Mouse (Mus musculus): ENCODE measurements at regions not wholly inside any gene's neighbourhood (a gene's known extent, or its start where the extent isn't known, plus 50 kb on each side); places are given as distances from the start of the nearest gene placed in this dataset.

DNA sequence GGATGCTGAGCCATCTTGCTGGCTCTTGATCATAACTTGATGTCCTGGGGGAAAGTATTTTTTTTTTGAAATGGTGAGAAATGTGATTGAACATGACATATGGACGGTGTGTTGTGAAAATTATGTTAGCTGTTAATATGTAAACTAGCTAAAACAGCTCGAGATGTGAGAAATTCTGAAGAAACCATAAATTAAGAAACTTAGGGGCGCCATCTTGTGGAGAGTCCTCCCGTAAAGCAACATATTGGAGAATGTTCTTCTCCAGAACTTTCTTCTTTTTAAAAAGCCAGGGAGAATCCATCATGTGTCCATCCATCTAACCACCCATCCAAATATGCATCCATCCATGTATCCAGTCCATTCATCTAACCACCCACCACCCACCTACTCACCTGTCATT lies 158.7 kb upstream of the Eif4g2 start:
- no peak for DNase-seq (ENCODE audit: low spot score)

GRCm38 (mm10) chr7:111240234-111240826 lies 157.5 kb upstream of the Eif4g2 start:
- no peak for DNase-seq (ENCODE audit: low spot score)

- no peak for DNase-seq (ENCODE audit: low spot score)
Measured at GRCm38 (mm10) chr7:111237819-111238218, 155.0 kb upstream of the Eif4g2 start.

DNA sequence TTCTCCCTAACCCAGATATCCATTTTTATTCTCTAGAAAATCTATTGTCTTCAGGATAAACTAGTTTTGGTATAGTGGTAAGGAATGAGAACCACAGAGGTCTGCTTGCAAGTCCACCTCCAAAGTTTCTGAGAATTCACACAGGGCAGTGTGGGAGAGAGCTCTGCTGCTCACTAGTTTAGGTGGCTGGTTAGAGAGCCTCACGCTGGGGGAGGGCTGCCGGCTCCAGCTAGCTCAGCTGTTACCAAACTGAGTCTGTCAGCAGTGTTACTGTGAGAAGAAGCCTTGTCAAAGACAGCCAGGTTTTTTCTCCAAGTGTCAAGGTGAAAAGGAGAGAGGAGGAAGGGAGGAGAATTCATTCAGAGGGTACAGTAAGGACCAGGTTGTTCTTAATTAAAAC lies 147.8 kb upstream of the Eif4g2 start:
- DNase-seq (ENCODE audit: low spot score), result no peak

DNA sequence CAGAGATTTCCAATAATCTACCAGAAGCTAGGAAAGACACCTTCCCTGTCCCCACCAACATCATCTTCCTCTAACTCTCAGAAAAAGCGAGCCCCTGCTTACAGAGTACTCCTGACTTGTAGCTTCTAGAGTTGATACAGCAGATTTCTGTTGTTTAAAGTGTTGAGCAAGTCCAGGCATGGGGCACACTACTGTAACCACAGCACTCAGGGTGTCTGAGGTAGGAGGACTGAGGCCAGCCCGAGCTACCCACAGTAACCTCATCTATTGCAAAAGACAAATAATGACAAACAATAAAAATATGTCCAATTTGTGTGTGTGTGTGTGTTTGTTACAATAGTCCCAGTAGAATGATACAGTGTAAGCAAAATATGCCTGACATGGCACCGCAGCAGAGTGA lies 144.3 kb upstream of the Eif4g2 start:
- no peak for DNase-seq (ENCODE audit: low spot score)

GRCm38 (mm10) chr7:111226026-111226656 lies 143.3 kb upstream of the Eif4g2 start:
- no peak for DNase-seq (ENCODE audit: low spot score)

DNA sequence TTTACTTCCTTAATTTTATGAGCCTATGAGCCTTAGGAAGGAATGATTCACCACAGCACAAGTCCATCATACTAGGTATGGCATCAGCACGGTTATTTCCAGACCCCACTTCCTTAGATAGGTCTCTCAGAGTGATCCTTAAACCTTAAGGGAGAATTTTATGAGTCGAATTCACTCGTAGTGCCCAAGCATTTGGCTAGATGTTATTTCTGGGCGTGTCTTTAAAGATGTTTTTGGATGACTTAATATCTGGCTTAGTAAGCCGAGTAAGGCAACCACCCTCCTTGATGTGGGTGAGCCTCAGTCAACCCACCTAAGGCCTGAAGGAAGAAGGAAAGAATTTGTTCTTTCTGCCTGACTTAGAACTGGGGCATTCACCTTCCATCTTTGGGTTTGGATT lies 132.8 kb upstream of the Eif4g2 start:
- DNase-seq (ENCODE audit: low spot score), result no peak

DNA sequence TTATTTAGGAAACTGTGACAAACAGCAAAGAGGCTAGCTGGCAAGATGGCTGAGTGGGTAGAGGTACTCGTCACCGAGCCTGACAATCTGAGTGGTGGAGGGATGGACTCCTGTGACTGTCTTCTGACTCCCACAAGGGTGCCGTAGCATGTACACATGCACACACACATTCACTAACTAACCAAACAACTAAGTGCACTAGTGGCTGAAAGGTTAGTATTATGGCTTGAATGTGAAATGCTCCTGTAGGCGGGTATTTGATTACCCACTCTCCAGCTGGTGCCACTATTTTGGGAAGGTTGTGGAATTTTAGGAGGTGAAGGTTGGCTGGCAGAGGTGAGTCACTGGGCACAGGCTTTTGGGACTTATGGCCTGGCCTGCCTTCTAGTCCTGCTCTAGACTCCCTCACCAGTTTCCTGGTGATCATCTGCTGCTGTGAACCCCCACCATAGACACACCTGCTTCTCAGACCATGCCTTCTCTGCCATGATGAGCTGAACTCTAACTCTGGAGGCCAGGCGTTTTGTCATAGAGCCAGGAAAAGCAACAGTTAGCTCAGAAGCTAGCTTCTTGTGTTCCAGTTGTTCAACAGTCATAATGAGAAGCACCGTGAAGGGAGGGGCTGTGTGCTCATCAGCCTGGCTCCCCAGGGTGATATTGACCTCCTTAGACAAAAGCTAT lies 131.5 kb upstream of the Eif4g2 start:
- DNase-seq (ENCODE audit: low spot score), result no peak

DNA sequence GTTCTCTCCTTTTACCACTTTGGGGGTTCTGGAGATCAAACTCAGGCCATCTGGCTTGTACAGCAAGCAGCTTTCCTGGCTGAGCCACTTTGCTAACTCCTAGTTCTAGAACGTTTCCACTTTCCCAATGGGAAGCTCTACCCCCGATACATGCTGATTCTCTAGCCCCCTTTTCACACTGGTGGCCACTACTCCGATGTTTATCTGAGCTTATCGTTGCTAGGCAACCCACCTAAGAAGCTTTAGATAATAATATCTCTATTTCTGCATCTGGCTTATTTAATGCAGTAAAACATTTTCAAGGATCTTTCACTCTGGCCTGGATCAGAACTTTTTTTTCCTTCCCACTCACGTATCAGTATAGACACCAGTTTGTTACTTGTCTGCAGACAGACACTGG lies 129.4 kb upstream of the Eif4g2 start:
- DNase-seq (ENCODE audit: low spot score), result no peak

- no peak for DNase-seq (ENCODE audit: low spot score)
Measured at GRCm38 (mm10) chr7:111211641-111212040, 128.8 kb upstream of the Eif4g2 start.

DNA sequence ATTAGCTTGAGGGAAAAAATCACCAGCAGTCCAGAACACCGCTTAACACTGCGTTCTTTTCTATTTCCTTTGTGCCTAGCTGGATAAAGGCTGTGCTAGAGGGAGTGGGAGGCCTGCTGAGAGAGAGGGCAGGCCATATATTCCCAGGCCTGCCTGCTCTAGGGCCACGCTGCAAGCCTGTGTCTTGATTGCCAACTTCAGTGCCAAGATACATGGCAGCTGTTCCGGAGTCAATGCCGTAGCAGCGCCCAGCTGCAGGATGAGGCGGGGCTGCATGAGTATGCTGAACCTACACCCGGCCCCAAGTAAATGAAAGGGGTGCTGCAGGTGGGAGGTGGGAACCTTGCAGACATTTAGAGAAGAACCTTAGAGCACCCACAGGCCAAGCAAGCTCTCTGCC lies 127.5 kb upstream of the Eif4g2 start:
- no peak for DNase-seq (ENCODE audit: low spot score)

DNA sequence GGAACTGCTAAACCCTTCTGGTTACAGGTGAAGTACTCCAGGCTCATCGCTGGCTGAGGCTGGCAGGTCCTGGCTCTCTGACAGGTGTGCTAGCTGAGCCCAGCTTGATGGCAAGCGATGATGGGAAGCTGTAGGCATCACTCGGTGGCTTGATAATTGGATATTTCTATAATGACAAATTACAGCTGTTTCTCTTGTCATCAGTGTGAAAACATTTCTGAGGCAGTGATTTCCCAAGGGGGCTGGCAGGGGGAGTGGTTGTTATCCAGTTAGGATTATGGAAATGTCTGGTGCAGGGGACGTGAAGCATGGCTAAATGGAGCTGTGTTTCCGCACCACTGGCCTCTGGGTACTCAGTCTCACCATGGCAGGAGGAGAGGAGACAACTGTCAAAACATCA lies 123.0 kb upstream of the Eif4g2 start:
- DNase-seq (ENCODE audit: low spot score), result no peak

DNA sequence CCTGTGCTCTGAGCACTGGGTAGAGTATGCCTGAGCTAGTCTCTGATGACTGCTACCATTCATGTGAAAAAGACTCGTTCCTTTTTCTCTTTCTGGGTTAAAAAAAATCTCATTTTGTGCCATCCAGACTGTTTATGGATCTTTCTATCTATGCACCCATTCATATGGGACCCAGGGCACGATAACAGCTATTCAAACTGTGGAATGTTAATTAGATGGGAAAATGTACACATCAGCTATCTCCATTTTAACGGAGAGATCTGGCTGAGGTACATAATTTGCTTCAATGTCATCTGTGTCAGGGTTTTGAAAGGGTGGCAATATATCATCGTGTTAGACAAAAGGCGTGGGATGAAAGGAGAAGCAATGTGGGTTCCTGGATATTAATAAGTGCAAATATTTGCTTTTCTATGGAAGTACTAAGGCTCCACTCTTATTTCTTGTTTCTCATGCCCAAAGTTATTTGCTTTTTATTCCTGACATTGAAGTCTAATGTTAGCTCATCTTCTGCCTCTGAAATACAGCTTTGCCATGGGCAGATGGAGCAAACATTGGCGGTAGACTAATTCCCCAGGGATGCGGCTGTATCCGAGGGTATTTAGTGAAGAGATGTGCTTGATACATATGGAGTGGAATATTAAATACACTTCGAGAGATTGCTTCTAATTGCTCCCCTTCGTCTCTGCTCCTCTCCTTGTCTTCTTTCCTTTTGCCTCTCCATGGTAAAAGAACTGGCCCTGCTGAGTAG lies 116.0 kb upstream of the Eif4g2 start:
- DNase-seq (ENCODE audit: low spot score), result no peak

DNA sequence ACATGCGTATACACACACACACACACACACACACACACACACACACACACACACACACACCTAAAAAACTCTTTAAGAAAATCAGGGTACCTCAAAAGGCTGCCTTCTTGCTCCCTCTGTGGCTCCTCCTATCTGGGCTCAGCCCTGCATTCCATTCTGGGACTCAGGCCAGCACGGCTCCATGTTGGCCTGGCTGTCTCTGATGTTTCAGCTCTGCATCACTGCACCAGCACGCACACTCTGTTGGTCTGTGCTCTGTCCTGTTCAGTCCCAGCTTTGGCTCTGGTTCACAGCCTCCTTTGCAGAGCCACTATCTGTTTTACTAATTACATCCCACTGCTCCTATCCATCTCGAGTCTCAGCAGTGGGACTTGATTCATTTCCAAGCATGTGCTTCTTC lies 108.8 kb upstream of the Eif4g2 start:
- DNase-seq (ENCODE audit: low spot score), result no peak

- DNase-seq (ENCODE audit: low spot score), result no peak
Measured at GRCm38 (mm10) chr7:111191216-111191615, 108.4 kb upstream of the Eif4g2 start.

- DNase-seq (ENCODE audit: low spot score), result no peak
Measured at GRCm38 (mm10) chr7:111189731-111190130, 106.9 kb upstream of the Eif4g2 start.

DNA sequence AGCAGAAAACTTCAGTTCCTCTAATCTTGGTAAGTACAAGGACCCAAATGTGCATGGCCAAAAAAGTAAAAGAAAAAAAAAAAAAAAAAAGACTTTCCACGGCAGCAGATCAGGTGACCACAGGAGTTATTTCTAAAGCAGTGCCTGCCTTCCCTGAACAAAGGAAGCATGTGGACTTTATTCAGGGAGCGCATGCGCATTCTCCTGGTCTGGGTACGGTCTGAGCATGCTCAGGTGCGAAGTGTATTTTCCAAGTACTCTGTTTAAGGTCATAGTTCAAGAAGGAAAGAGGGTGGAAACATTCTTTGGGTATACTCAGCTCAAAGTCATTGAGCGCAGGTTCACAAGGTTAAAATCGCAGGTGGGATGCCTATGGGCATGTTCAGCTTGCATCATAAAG lies 103.1 kb upstream of the Eif4g2 start:
- no peak for DNase-seq (ENCODE audit: low spot score)

- DNase-seq (ENCODE audit: low spot score), result no peak
Measured at GRCm38 (mm10) chr7:111183512-111183911, 100.7 kb upstream of the Eif4g2 start.

DNA sequence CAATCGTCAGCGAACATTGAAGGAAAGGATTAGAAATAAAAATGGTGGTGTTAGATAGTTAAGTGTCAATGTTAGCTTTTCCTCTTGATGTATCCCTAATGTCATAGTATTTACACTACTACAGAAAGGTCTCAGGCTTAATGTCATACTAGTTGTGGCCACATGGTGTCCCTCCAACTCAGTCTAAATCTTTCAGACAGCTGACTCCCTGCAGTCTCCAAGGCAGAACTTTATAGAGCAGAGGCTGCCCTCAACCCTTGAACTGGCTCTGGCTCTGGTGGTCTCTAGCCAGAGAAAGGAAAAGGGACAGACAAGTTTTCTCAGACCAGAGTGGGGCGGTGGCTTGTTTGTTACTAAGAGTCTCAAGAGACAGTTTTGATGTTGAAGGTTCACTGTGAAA lies 99.5 kb upstream of the Eif4g2 start:
- DNase-seq (ENCODE audit: low spot score), result no peak

- no peak for DNase-seq (ENCODE audit: low spot score)
Measured at GRCm38 (mm10) chr7:111179401-111180271, 96.8 kb upstream of the Eif4g2 start.

- DNase-seq (ENCODE audit: low spot score), result no peak
Measured at GRCm38 (mm10) chr7:111174393-111175124, 91.7 kb upstream of the Eif4g2 start.
